Mouse (Mus musculus): Measurements from ENCODE around the gene Tha1. TPM values are rescaled to one million over a fixed set of nuclear protein-coding genes. Genes with fewer than 3 reads are reported as not detected.

Gene Tha1
- 4.7 and 8.3 TPM in 2 replicates for polyA plus RNA-seq (2012; ENCODE audit: insufficient read depth, insufficient read length, missing spikeins)

- Histone ChIP-seq H3K27ac (replicated peaks; ENCODE audit: low read depth, low read length) (peak within 1 kb of the TSS; percentile 40), H3K4me1 (ENCODE audit: control insufficient read depth, insufficient read depth, insufficient read length, low read length) (no peaks in the 10 kb centered on the region), H3K4me3 (ENCODE audit: insufficient read depth, low read depth, low read length) (peak within 1 kb of the TSS; percentile 90)
These were observed at the start of gene Tha1 for GRCm38 (mm10) chr11:117872861-117873608. Tha1 (minus strand) TSS chr11:117873481.

- Histone ChIP-seq H3K4me3 (ENCODE audit: insufficient read depth, low read depth, low read length) (no peak overlapping the region), H3K4me1 (ENCODE audit: control insufficient read depth, insufficient read depth, insufficient read length, low read length) (no peaks in the 10 kb centered on the region), H3K27ac (replicated peaks; ENCODE audit: low read depth, low read length) (no peak overlapping the region)
These were observed 45.9 kb upstream of the Tha1 start for GRCm38 (mm10) chr11:117919211-117919610.

GRCm38 (mm10) chr11:117918541-117918940 is 45.3 kb upstream of the Tha1 start:
- Histone ChIP-seq H3K4me3 (ENCODE audit: insufficient read depth, low read depth, low read length) (no peak overlapping the region), H3K4me1 (ENCODE audit: control insufficient read depth, insufficient read depth, insufficient read length, low read length) (no peaks in the 10 kb centered on the region), H3K27ac (replicated peaks; ENCODE audit: low read depth, low read length) (no peak overlapping the region)

GRCm38 (mm10) chr11:117915837-117916236 is 42.6 kb upstream of the Tha1 start:
- H3K27ac ChIP-seq (replicated peaks; ENCODE audit: low read depth, low read length): no peak overlapping the region
- no peaks in the 10 kb centered on the region for H3K4me1 ChIP-seq (ENCODE audit: control insufficient read depth, insufficient read depth, insufficient read length, low read length)
- H3K4me3 ChIP-seq (ENCODE audit: insufficient read depth, low read depth, low read length): no peak overlapping the region

GRCm38 (mm10) chr11:117915341-117915740 is 42.1 kb upstream of the Tha1 start:
- Histone ChIP-seq H3K4me1 (ENCODE audit: control insufficient read depth, insufficient read depth, insufficient read length, low read length) (no peaks in the 10 kb centered on the region), H3K27ac (replicated peaks; ENCODE audit: low read depth, low read length) (no peak overlapping the region), H3K4me3 (ENCODE audit: insufficient read depth, low read depth, low read length) (no peak overlapping the region)

GRCm38 (mm10) chr11:117914531-117914930 is 41.2 kb upstream of the Tha1 start:
- no peak overlapping the region for H3K27ac ChIP-seq (replicated peaks; ENCODE audit: low read depth, low read length)
- H3K4me3 ChIP-seq (ENCODE audit: insufficient read depth, low read depth, low read length): no peak overlapping the region
- H3K4me1 ChIP-seq (ENCODE audit: control insufficient read depth, insufficient read depth, insufficient read length, low read length): no peaks in the 10 kb centered on the region

GRCm38 (mm10) chr11:117912684-117913352 is 39.5 kb upstream of the Tha1 start:
- no peak overlapping the region for H3K4me3 ChIP-seq (ENCODE audit: insufficient read depth, low read depth, low read length)
- H3K4me1 ChIP-seq (ENCODE audit: control insufficient read depth, insufficient read depth, insufficient read length, low read length): no peaks in the 10 kb centered on the region
- no peak overlapping the region for H3K27ac ChIP-seq (replicated peaks; ENCODE audit: low read depth, low read length)

- Histone ChIP-seq H3K4me3 (ENCODE audit: insufficient read depth, low read depth, low read length) (no peak overlapping the region), H3K4me1 (ENCODE audit: control insufficient read depth, insufficient read depth, insufficient read length, low read length) (no peaks in the 10 kb centered on the region)
These were observed 36.1 kb upstream of the Tha1 start for GRCm38 (mm10) chr11:117909337-117909736.

GRCm38 (mm10) chr11:117904442-117904841 is 31.2 kb upstream of the Tha1 start:
- no peak overlapping the region for H3K27ac ChIP-seq (replicated peaks; ENCODE audit: low read depth, low read length)
- H3K4me1 ChIP-seq (ENCODE audit: control insufficient read depth, insufficient read depth, insufficient read length, low read length): no peaks in the 10 kb centered on the region
- H3K4me3 ChIP-seq (ENCODE audit: insufficient read depth, low read depth, low read length): no peak overlapping the region

More at GRCm38 (mm10) chr11:117909337-117909736, 36.1 kb upstream of the Tha1 start:
- no peak overlapping the region for H3K27ac ChIP-seq (replicated peaks; ENCODE audit: low read depth, low read length)

GRCm38 (mm10) chr11:117902282-117902681 is 29.0 kb upstream of the Tha1 start:
- no peak overlapping the region for H3K4me3 ChIP-seq (ENCODE audit: insufficient read depth, low read depth, low read length)
- H3K4me1 ChIP-seq (ENCODE audit: control insufficient read depth, insufficient read depth, insufficient read length, low read length): no peaks in the 10 kb centered on the region
- H3K27ac ChIP-seq (replicated peaks; ENCODE audit: low read depth, low read length): no peak overlapping the region

GRCm38 (mm10) chr11:117896533-117896932 is 23.3 kb upstream of the Tha1 start:
- no peak overlapping the region for H3K27ac ChIP-seq (replicated peaks; ENCODE audit: low read depth, low read length)
- H3K4me1 ChIP-seq (ENCODE audit: control insufficient read depth, insufficient read depth, insufficient read length, low read length): no peaks in the 10 kb centered on the region
- no peak overlapping the region for H3K4me3 ChIP-seq (ENCODE audit: insufficient read depth, low read depth, low read length)

- no peaks in the 10 kb centered on the region for H3K4me1 ChIP-seq (ENCODE audit: control insufficient read depth, insufficient read depth, insufficient read length, low read length)
- H3K4me3 ChIP-seq (ENCODE audit: insufficient read depth, low read depth, low read length): no peak overlapping the region
- no peak overlapping the region for H3K27ac ChIP-seq (replicated peaks; ENCODE audit: low read depth, low read length)
These were observed 21.4 kb upstream of the Tha1 start for GRCm38 (mm10) chr11:117894676-117895075.

- no peak overlapping the region for H3K4me3 ChIP-seq (ENCODE audit: insufficient read depth, low read depth, low read length)
- no peak overlapping the region for H3K27ac ChIP-seq (replicated peaks; ENCODE audit: low read depth, low read length)
- no peaks in the 10 kb centered on the region for H3K4me1 ChIP-seq (ENCODE audit: control insufficient read depth, insufficient read depth, insufficient read length, low read length)
These were observed 18.9 kb upstream of the Tha1 start for GRCm38 (mm10) chr11:117892199-117892598.

GRCm38 (mm10) chr11:117891581-117892175 is 18.4 kb upstream of the Tha1 start:
- H3K27ac ChIP-seq (replicated peaks; ENCODE audit: low read depth, low read length): no peak overlapping the region
- no peaks in the 10 kb centered on the region for H3K4me1 ChIP-seq (ENCODE audit: control insufficient read depth, insufficient read depth, insufficient read length, low read length)
- no peak overlapping the region for H3K4me3 ChIP-seq (ENCODE audit: insufficient read depth, low read depth, low read length)

- Histone ChIP-seq H3K27ac (replicated peaks; ENCODE audit: low read depth, low read length) (no peak overlapping the region), H3K4me1 (ENCODE audit: control insufficient read depth, insufficient read depth, insufficient read length, low read length) (no peaks in the 10 kb centered on the region), H3K4me3 (ENCODE audit: insufficient read depth, low read depth, low read length) (no peak overlapping the region)
These were observed 17.4 kb upstream of the Tha1 start for GRCm38 (mm10) chr11:117890519-117891282.

All from brown adipose tissue, adult 24 weeks (tissue).